Mouse (Mus musculus) fat pad, adult 2 months (tissue): ENCODE data around the gene Stard13.

Experiments used
- DNase-seq: peaks from one replicate; pipeline ENCODE4 v3.0.0-alpha.2; 2011; ENCODE audit warnings: low read depth, low spot score; ENCODE audit errors: extremely low read depth

Stard13 gene

GRCm38 (mm10) chr5:151143955-151144354 lies 89.7 kb downstream of the Stard13 start:
- no peak for DNase-seq

- DNase-seq, result peak; percentile 16
Measured at GRCm38 (mm10) chr5:151142671-151143601, 90.7 kb downstream of the Stard13 start.

DNA sequence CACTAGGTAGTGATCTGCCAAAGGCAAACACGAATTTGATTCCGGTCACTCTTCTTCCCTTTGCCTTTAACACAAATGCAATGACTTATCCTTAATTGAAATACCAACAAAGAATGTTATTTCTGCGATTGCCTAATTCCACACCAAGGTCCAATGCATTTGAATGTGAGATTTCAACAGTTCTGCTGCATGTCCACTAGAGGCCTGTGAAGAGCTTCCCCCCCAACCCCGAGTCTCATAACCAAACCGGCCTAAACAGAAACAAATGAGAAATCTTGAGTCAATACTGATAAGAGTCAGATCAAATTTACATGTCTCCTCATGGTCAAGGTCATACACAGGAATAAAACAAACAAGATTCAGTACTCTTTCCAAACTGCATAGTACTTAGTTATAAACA lies 91.4 kb downstream of the Stard13 start:
- peak; percentile 13 for DNase-seq

- no peak for DNase-seq
Measured at GRCm38 (mm10) chr5:151137901-151138300, 95.7 kb downstream of the Stard13 start.

DNA sequence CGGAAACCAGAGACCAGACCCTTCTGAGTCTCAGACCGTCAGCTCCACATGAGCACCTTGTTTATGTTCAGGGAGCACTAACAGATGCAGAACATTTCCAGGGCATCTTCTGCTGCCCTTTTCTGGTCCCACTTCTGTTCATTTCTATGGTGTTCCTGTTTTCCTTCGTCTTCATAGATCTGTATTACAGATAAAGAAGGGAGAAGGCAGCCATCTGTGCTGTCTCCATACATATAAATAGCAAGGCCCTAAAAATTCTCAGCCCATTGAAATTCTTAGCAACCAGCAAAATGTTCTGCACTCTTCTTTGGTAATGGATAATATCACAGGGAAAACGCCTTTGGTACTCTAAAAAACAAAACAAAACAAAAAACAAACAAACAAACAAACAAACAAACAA lies 96.3 kb downstream of the Stard13 start:
- DNase-seq, result no peak

DNA sequence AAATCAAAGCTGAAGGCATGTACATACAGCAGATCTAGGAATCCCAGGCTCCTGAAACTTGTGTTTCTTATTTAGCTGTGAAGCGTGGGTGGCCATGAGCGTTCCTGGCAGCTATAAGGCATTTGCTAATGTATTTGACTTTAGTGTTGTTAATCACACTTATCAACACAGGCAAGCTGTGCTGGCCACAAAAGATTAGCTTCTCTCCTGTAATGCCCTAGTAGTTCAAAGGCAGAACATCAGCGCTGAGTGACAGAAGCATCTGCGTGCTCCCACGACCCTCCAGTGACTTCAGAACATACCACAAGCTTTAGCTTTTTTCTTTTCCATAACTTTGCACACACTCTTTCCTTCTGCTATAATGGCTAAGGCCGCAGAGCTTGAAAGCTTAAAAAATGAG lies 97.7 kb downstream of the Stard13 start:
- no peak for DNase-seq

DNA sequence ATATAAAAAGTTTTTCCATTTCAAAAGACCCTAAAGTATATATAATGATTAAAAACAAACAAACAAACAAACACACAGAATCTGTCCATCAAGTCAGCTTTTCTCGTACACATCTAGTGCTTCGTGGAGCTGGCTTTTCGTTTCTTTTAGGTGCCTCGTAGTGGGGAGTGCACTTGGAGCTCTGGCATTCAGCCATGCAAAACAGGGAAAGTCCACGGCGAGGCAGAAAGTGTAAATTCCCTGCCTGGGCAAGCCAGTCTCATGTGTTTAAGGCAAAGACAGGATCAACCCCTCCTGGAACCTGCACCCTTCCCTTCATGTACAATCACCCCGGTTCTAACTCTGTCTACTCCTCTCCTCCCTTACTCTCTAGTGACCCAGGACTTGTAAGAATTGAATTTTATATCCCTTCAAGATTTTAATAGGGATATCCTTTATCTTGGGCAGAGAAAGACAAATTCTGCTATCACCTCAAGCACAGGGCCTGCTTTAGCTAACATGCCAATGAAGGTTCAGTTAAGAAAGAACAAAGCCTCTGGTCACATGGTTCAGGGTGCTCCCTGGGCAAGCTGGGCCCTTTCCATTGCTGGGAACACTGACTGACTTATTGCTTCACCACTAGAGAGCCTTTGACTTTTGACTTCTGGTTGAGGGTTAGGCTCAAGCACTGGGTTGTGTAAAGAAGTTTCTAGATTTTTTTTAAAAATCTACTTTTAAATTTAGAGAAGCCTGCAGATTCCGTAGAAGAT lies 98.4 kb downstream of the Stard13 start:
- no peak for DNase-seq

DNA sequence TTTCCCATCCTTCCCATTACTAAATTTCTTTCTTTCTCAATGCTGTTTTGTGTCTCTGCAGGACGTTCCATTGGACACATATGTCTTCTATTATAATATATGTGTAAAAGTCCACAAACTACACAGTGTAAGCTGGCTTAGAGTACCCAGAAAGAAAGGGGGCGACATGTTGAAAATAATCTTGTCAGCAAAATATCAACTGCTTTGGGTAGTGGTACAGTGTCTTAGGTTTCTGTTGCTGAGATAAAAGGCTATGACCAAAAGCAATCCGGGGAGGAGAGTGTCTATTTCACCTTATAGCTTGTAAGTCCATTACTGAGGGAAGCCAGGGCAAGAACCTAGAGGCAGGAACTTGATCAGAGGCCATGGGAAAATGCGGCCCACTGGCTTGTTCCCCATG lies 99.4 kb downstream of the Stard13 start:
- DNase-seq, result no peak

DNA sequence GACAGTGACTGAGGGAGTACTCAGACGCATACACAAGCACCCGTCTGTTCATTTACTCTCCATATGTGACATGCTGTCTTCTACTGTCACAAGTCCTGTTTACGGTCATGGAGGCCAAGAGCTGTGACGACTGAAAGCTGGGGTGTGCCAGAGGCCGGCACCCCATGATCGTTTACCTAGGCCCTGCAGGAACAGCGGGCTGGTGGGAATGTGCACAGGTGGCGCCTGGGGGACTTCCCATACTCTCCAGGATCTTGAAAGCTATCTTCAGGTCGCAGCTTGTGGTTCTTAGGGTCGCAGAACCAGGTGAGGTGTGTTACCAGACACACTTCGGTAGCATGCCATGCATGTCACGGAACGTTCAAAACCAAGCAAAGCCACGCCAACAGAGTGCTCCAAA lies 99.9 kb downstream of the Stard13 start:
- no peak for DNase-seq

DNA sequence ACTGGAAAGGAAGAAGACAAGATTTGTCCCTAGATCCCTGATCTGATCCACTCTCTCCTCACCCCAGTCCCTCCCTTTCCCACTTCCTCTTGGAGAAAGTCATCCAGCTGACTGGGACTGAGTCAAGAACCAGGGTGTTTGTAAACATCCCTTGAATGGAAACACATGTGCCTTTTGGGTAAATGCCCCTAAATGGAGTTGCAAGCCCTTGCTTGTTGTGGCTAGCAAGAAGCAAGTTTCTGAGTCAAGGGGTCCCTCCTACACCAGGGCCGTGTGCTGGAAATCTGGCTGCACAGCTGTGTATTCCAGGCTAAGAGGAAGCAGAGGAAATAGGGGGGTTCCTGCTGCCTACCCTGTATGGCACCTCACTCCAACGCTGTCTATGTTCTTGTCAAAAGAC lies 103.9 kb downstream of the Stard13 start:
- DNase-seq, result no peak

- no peak for DNase-seq
Measured at GRCm38 (mm10) chr5:151127298-151127717, 106.3 kb downstream of the Stard13 start.

DNA sequence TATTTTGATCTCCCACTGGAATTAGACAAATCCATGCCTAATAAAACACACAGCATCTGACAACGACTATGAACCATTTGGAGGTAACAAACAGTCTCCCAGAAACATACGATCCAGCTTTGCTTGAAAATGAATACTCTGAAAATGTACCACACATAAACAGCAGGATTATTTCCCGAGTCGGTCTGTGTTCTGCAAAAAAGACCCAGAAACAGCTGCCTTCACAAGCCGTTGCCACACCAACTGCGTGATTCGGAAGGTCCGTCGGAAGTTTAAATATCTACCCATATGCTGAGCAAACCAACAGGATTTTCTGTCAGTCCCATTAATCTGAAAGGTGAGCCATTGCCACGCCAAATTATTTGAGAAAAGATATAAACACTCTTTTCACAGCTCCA lies 107.0 kb downstream of the Stard13 start:
- no peak for DNase-seq

DNA sequence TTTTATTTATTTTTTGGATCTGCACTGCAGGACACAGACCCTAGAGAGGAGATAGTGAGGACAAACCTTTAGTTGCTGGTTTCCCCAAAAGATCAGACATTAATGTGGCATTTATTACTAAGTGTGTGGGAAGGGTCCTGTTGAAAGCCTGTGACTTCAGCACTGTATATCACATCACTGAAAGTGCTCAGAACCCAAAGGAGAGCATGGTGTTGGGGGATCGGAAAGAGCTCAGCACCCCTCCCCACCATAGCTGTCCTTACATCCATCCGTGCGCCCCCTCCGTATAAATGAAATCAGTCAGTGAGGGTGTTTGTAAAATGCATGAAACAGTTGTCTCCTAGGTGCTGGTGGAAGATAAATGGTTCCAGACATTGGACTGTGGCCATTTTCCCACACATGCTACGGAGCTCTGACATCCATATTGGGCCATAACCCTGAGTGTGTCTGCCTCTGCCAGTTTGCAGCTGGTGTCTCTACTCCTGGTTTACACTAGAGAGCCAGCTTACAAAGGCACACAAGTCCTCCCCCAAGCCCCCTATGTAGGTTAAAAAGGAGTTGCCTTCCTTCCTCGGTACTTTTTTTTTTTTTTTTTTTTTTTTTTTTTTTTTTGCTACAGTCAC lies 107.5 kb downstream of the Stard13 start:
- no peak for DNase-seq

- no peak for DNase-seq
Measured at GRCm38 (mm10) chr5:151117846-151118245, 115.8 kb downstream of the Stard13 start.

- no peak for DNase-seq
Measured at GRCm38 (mm10) chr5:151116192-151116887, 117.3 kb downstream of the Stard13 start.

DNA sequence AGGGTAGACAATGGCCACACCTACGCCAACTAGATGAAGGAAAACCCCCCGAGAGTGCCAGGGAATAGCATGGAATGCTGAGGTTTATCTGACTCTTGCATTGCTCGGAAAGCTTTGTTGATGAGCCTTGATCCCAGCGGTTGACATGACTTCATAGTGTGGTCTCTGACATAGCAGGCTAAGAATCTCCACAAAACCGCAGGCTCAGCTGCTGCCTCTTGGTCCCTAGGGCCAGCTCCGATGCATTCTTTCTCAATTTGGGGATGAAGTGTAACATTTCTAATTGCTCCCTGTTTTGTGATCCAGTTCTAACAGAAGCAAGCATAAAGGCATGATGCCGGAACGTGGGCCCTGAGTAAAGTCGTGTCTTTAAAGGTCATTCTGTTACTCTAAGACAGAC lies 120.9 kb downstream of the Stard13 start:
- no peak for DNase-seq

DNA sequence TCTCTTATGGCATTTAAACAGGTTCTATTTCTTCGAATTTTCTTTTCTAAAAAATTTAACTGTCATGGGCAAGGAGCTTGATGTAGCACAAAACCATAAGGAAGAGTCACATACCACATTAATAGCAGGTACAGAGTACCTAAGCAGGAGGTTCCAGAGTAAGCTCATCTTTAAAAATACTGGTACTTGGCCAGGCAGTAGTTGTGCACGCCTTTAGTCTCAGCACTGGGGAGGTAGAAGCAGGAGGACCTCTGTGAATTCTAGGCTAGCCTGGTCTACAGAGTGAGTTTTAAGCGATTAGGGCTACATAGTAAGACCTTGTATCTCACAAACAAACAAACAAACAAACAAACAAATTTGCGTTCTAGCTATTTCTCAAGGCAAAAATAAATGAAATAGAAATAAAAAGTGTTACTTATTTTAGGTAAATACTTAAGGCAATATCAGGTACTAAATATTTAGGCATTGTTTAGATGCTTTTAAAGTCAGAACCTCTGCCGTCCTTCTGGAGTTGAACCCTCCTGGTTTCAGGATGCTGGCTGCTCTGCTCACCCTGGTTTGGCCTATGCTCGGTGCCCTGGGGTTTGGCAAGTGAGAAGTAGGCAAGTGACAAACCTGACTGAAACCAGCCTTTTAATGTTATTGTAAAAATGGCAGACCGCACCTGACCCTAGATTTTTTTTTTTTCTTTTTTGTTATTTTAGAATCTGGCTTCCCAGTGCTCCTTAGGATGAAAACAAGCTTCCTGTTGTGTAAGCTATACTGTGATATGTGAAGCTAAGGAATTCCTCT lies 122.4 kb downstream of the Stard13 start:
- no peak for DNase-seq

DNA sequence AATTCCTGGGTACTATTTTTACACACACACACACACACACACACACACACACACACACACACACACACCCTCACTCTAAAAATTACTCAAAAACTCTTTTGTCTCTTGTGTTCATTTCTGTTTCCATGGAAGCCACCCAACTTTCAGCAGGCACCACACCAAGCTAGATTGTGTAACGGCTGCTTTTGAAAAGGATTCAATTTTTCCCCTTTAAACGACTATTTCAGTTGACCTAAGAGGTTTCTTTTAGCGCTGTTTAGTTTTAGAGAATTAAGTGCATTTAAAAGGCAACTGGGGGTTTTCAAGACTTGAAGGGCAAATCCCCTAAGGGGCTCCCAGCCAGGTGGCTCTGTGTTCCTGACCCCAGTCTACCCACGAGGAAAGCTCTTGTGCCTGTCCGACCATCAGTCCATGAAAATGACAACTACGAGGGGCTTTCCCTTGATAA lies 123.2 kb downstream of the Stard13 start:
- no peak for DNase-seq

- no peak for DNase-seq
Measured at GRCm38 (mm10) chr5:151109822-151110221, 123.8 kb downstream of the Stard13 start.

GRCm38 (mm10) chr5:151108955-151109354 lies 124.7 kb downstream of the Stard13 start:
- DNase-seq, result no peak
